Mouse (Mus musculus): ENCODE results near the gene Ccar1.
"Not testable (repeated sequence)": the region's sequence is repeated elsewhere in the genome, so short reads cannot be mapped to it uniquely, and the experiment has no call there.

Gene Ccar1

GRCm38 (mm10) chr10:62792177-62793090 is at the start of gene Ccar1:
Ccar1 (minus strand) TSS chr10:62792286.
- DNase-seq (ENCODE audit: low read depth in 2 of 2, low spot score in 2 of 2): peak; percentile 99

DNA sequence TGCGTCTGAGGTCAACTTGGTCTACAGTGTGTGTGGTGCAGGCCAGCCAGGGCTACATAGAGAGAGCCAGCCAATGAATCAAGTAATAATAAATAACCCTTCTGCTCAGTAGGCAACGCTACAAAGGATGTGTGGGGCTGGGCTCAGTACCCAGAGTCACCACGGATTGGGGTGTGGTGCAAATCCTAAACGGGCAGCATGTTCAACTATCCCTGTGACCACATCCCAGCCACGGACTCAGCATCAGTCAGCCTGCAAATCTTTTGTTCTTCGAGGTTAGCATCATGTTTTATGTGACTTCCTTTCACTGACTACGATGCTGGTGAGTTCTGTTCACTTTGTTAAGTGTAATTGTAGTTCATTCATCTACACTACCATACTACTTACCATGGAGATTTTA is 48.6 kb upstream of the Ccar1 start:
- peak; percentile 46 to 61 for DNase-seq (ENCODE audit: low read depth in 2 of 2, low spot score in 2 of 2)

DNA sequence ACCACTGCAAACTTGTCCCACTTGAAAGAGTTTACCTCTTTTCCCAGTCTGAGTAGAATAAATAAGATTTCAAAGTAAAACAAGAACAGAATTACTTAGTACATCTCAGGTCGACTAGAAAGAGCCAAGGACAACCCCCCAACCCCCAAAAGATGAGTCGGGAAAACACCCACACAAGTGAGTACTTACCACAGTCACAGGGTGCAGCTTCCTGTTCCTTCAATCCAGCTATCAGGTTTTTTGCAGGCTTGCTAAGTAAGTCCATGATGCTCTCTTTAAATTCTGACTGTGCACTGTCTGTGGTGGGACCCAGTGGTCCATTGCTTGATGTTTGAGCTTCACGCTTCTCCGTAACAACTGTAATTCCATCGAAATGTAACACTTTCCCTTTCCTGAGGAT is 45.9 kb upstream of the Ccar1 start:
- peak in 1 of 2 experiments; percentile 15 for DNase-seq (ENCODE audit: low read depth in 2 of 2, low spot score in 2 of 2)

- DNase-seq (ENCODE audit: low read depth in 2 of 2, low spot score in 2 of 2): no peak
Measured at GRCm38 (mm10) chr10:62832783-62833182, 40.7 kb upstream of the Ccar1 start.

GRCm38 (mm10) chr10:62831546-62831945 is 39.5 kb upstream of the Ccar1 start:
- DNase-seq (ENCODE audit: low read depth in 2 of 2, low spot score in 2 of 2): no peak

DNA sequence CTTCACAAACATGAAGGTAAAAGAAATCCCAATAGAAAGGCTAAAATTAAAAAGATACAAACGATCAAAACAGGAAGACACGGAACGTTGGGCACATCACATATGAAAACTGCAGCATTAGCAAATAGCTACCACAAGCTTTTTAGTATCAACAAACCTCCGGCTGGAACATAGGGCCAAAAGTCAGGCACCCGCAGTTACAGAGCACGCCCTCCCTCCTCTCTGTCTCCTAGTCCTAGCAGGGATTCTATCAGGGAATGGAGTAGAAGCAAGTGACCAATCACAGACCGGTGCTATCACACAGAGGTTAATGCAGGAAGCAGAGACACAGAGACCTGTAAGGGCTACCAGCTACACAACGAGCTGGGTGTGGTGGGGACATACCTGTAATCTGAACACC is 32.4 kb upstream of the Ccar1 start:
- no peak for DNase-seq (ENCODE audit: low read depth in 2 of 2, low spot score in 2 of 2)

- no peak for DNase-seq (ENCODE audit: low read depth in 2 of 2, low spot score in 2 of 2)
Measured at GRCm38 (mm10) chr10:62823431-62823830, 31.3 kb upstream of the Ccar1 start.

DNA sequence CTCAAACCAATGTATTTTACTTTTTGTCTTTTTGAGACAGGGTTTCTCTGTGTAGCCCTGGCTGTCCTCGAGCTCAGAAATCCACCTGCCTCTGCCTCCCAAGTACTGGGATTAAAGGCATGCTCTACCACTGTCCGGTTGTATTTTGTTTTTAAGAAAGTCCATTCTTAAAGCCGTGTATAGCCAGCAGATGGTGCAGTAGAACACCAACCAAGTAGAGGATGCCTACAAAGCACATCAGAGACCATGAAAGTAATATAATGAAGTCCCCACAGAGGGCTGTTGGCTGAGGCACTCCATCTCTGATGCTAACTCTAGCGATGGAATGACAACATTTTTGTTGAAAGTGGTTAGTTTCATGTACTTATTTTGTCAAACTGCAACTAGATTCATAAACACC is 17.9 kb upstream of the Ccar1 start:
- no peak for DNase-seq (ENCODE audit: low read depth in 2 of 2, low spot score in 2 of 2)

DNA sequence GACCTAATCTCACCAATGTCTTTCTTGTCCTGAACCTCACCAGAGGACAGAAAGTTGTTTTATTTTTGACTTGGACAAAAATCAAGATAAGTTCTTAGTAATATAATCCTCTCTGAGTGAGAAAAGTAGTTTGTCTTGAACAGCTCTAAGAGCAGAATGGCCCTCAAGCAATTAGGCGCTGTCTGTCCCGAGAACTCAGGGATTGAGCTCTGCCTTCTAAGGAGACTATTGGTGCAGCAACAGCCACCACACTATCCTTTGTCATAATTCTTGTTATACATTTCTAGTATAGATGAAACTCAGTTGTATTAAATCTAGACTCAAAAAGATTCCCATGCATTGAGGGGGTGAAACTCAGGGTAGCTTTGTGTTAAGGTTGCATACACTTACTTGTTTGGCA is 16.7 kb upstream of the Ccar1 start:
- DNase-seq (ENCODE audit: low read depth in 2 of 2, low spot score in 2 of 2): no peak

DNA sequence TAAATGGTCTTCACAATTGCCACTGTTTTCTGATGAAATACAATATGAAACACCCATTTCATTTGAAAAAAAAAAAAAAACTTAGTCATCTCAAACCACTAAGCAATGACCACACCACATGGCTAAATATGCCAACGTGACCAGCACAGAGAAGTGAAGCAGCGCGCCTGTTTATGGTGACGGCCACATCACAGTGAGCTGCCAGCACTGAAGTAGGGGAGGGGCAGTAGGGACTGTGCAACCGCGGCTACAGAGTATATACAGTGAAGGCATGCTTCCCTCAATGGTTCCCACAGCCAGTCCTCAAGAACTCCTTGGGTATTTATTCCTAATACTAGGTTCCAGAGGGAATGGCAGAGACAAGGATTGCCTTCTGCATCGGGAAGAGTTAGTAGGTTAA is 16.2 kb upstream of the Ccar1 start:
- no peak for DNase-seq (ENCODE audit: low read depth in 2 of 2, low spot score in 2 of 2)

- DNase-seq (ENCODE audit: low read depth in 2 of 2, low spot score in 2 of 2): no peak
Measured at GRCm38 (mm10) chr10:62804106-62804505, 12.0 kb upstream of the Ccar1 start.

- no peak for DNase-seq (ENCODE audit: low read depth in 2 of 2, low spot score in 2 of 2)
Measured at GRCm38 (mm10) chr10:62803296-62803695, 11.2 kb upstream of the Ccar1 start.

- no peak for DNase-seq (ENCODE audit: low read depth in 2 of 2, low spot score in 2 of 2)
Measured at GRCm38 (mm10) chr10:62794221-62794620, 2.1 kb upstream of the Ccar1 start.

DNA sequence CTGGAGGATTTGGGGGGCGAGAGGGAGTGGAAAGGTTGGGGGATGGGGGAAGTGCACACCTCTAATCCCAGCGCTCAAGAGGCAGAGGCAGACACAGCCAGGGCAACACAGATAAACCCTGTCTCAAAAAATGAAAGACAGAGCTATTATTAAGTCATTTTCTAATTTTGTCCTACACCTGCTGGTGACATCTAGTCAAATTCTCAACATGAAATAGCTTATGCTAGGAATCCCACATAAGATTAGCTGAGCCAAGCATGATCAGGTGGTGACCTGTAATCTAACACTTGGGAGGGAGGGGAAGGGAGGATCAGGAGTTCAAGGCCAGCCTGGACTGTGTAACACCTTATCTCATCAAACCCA is 986 bp upstream of the Ccar1 start:
- DNase-seq (ENCODE audit: low read depth in 2 of 2, low spot score in 2 of 2): no peak

GRCm38 (mm10) chr10:62791251-62792176 is 572 bp downstream of the Ccar1 start:
- DNase-seq (ENCODE audit: low read depth in 2 of 2, low spot score in 2 of 2): peak; percentile 8 to 24

- not testable (repeated sequence) for DNase-seq (ENCODE audit: low read depth in 2 of 2, low spot score in 2 of 2)
Measured at GRCm38 (mm10) chr10:62781776-62782175, 10.3 kb downstream of the Ccar1 start.

GRCm38 (mm10) chr10:62750781-62751180 is 41.3 kb downstream of the Ccar1 start:
- DNase-seq (ENCODE audit: low read depth in 2 of 2, low spot score in 2 of 2): no peak

GRCm38 (mm10) chr10:62739961-62740737 is 51.9 kb downstream of the Ccar1 start:
- DNase-seq (ENCODE audit: low read depth in 2 of 2, low spot score in 2 of 2): no peak

- no peak for DNase-seq (ENCODE audit: low read depth in 2 of 2, low spot score in 2 of 2)
Measured at GRCm38 (mm10) chr10:62736965-62737688, 55.0 kb downstream of the Ccar1 start.

DNA sequence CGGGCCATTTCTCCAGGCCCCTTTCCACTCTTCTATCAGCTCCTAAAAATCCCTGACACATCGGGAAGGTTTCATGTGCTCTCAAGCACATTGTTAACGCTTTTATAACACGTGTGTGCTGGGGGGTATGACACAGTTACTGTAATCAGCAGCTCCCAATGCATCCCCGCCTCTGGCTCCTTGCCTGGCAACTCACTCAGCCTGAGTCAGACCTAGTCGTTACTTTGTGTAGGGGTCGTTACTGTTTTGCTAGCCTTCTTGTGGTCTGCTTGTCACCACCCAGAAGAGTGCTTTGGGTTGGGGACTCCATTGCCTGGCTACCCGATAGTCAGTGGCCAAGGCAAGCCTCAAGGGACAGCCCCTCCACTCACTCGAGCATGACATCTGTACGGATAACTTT is 61.3 kb downstream of the Ccar1 start:
- DNase-seq (ENCODE audit: low read depth in 2 of 2, low spot score in 2 of 2): no peak

Measured in CD8-positive naive resting alpha-beta T cell, adult 2 months (primary cell).